In genomic region chr2:30654582-30654981, GRCm38 (mm10) we compare ENCODE assay signal across 11 mouse cellular contexts. TPM values are rescaled to one million over a fixed set of nuclear protein-coding genes. Genes with fewer than 3 reads are reported as not detected.
A peak's percentile ranks its signal among the peaks of the same experiment; 100 is the strongest.
DNase-seq lines count a peak whose midpoint lies in the region; ATAC-seq lines count a peak whose summit lies in the region.
"Had no signal": no experiment of that assay in that cellular context is flagged by ENCODE, and none has a peak within 500 bp of the region (broad histone marks: within the 10 kb centered on the region; RNA-seq: fewer than 3 reads in every experiment).

No protein-coding gene starts in this region.

- peaks cover 5% of the 10 kb centered on the region; the same call in 1 of the 2 replicates for H3K9me3 ChIP-seq in forebrain, embryonic 10.5 days
- no peaks in the 10 kb centered on the region for H3K9me3 ChIP-seq in forebrain, embryonic 11.5 days (ENCODE audit: control insufficient read depth, low read length)
- H3K9me3 ChIP-seq in forebrain, embryonic 12.5 days = no peaks in the 10 kb centered on the region
- no peaks in the 10 kb centered on the region for H3K9me3 ChIP-seq in midbrain, embryonic 14.5 days (ENCODE audit: control insufficient read depth, low read length)

- ATAC-seq in forebrain, embryonic 11.5 days (replicated peaks; ENCODE audit: low FRiP score) = no peak
- ATAC-seq in forebrain, embryonic 12.5 days (ENCODE audit: low FRiP score) = no peak
- no peak for ATAC-seq in midbrain, embryonic 14.5 days (ENCODE audit: low FRiP score, low TSS enrichment)

- H3K27me3 ChIP-seq in forebrain, embryonic 10.5 days (ENCODE audit: poor library complexity, severe bottlenecking) = peaks cover 3% of the 10 kb centered on the region; the same call in 1 of the 2 replicates
- no peaks in the 10 kb centered on the region for H3K27me3 ChIP-seq in forebrain, embryonic 11.5 days (ENCODE audit: control insufficient read depth, insufficient read depth, low read length)
- no peaks in the 10 kb centered on the region for H3K27me3 ChIP-seq in forebrain, embryonic 12.5 days
- H3K27me3 ChIP-seq in midbrain, embryonic 14.5 days (ENCODE audit: control insufficient read depth, insufficient read depth, low read length) = no peaks in the 10 kb centered on the region

- H3K4me1 ChIP-seq in forebrain, embryonic 10.5 days = peaks cover 94% of the 10 kb centered on the region
- H3K4me1 ChIP-seq in forebrain, embryonic 11.5 days (replicated peaks; ENCODE audit: control insufficient read depth, insufficient read depth, low read length) = peaks cover 43% of the 10 kb centered on the region
- peaks cover 88% of the 10 kb centered on the region for H3K4me1 ChIP-seq in forebrain, embryonic 12.5 days
- H3K4me1 ChIP-seq in midbrain, embryonic 14.5 days (ENCODE audit: control insufficient read depth, insufficient read depth, low read length) = peaks cover 84% of the 10 kb centered on the region

- H3K9ac ChIP-seq in forebrain, embryonic 11.5 days (ENCODE audit: low read length) = no peak overlapping the region
- no peak overlapping the region for H3K9ac ChIP-seq in forebrain, embryonic 12.5 days
- H3K9ac ChIP-seq in midbrain, embryonic 14.5 days (replicated peaks; ENCODE audit: low read length) = no peak overlapping the region
- H3K9ac ChIP-seq: liver, embryonic 14.5 days had no signal

- WGBS in forebrain, embryonic 10.5 days = 88% methylated on average over 6 of the region's 6 CpGs
- 82% methylated on average over 6 of the region's 6 CpGs for WGBS in forebrain, embryonic 11.5 days
- WGBS in forebrain, embryonic 12.5 days = 85% methylated on average over 6 of the region's 6 CpGs
- WGBS in midbrain, embryonic 14.5 days = 61% methylated on average over 6 of the region's 6 CpGs

- no peak overlapping the region for H3K4me3 ChIP-seq in forebrain, embryonic 10.5 days
- H3K4me3 ChIP-seq in forebrain, embryonic 11.5 days (ENCODE audit: low read depth, low read length) = no peak overlapping the region
- H3K4me3 ChIP-seq in forebrain, embryonic 12.5 days (replicated peaks) = no peak overlapping the region
- H3K4me3 ChIP-seq in midbrain, embryonic 14.5 days (replicated peaks; ENCODE audit: low read depth, low read length) = no peak overlapping the region
- H3K4me3 ChIP-seq: myocyte had no signal

- peak overlapping the region; percentile 76 for H3K27ac ChIP-seq in forebrain, embryonic 10.5 days
- no peak overlapping the region for H3K27ac ChIP-seq in forebrain, embryonic 11.5 days (ENCODE audit: low read depth, low read length)
- H3K27ac ChIP-seq in forebrain, embryonic 12.5 days = peak overlapping the region; percentile 56
- H3K27ac ChIP-seq in midbrain, embryonic 14.5 days (replicated peaks; ENCODE audit: low read depth, low read length) = peak overlapping the region; percentile 71
- H3K27ac ChIP-seq: liver, embryonic 14.5 days had no signal

- no peak for DNase-seq in forebrain, embryonic 10.5 days (ENCODE audit: extremely low spot score, low spot score)
- DNase-seq in forebrain, embryonic 11.5 days (ENCODE audit: low spot score) = no peak
- peak; percentile 91 for DNase-seq in kidney, adult 9 months
- DNase-seq in midbrain, embryonic 14.5 days = no peak
- no peak for DNase-seq in spleen, adult 18-20 months
- DNase-seq in embryo, embryonic 10 days (ENCODE audit: low spot score) = no peak
- DNase-seq in thymus, postnatal 36 days = no peak
- DNase-seq: heart, adult 18-20 months had no signal

- H3K4me2 ChIP-seq in forebrain, embryonic 11.5 days (ENCODE audit: low read depth, low read length, severe bottlenecking) = no peak overlapping the region
- no peak overlapping the region for H3K4me2 ChIP-seq in forebrain, embryonic 12.5 days
- no peak overlapping the region for H3K4me2 ChIP-seq in midbrain, embryonic 14.5 days (ENCODE audit: low read length)

- no peaks in the 10 kb centered on the region for H3K36me3 ChIP-seq in forebrain, embryonic 10.5 days (replicated peaks)
- H3K36me3 ChIP-seq in forebrain, embryonic 11.5 days (ENCODE audit: control insufficient read depth, insufficient read depth, low read length) = no peaks in the 10 kb centered on the region
- no peaks in the 10 kb centered on the region for H3K36me3 ChIP-seq in forebrain, embryonic 12.5 days (replicated peaks)
- no peaks in the 10 kb centered on the region for H3K36me3 ChIP-seq in midbrain, embryonic 14.5 days (ENCODE audit: control insufficient read depth, insufficient read depth, low read length)

RNA-seq across cellular contexts. Expression of gene Cstad, which starts 59.7 kb away (rescaled TPM):
- 0.35 TPM in 1 of 2 replicates, not detected in the other for polyA plus RNA-seq in forebrain, embryonic 10.5 days (2016; fragmentation: Nextera tagmentation; extraction: Ambion mirVana)
- polyA plus RNA-seq in forebrain, embryonic 11.5 days (2014; fragmentation: Nextera tagmentation; extraction: Ambion mirVana) = 0.57 and 0.71 TPM in 2 replicates
- polyA plus RNA-seq in forebrain, embryonic 12.5 days (2016; fragmentation: Nextera tagmentation; extraction: Ambion mirVana) = 0.47 and 0.67 TPM in 2 replicates
- 0.46 and 1.2 TPM in 2 replicates for polyA plus RNA-seq in midbrain, embryonic 14.5 days (2014; fragmentation: Nextera tagmentation; extraction: Ambion mirVana)
